Mouse (Mus musculus) WW6 (cell line): ENCODE data around the gene Rnf31.

ENCODE experiments used
- DNase-seq: peaks from one replicate; pipeline ENCODE4 v3.0.0-alpha.2; 2013; ENCODE audit warnings: low read depth, low spot score

Gene Rnf31

GRCm38 (mm10) chr14:55644261-55644888 is 52.9 kb downstream of the Rnf31 start:
- DNase-seq, result no peak

GRCm38 (mm10) chr14:55649884-55650283 is 58.4 kb downstream of the Rnf31 start, which contains the start of gene Tssk4:
TSS of gene Tssk4 (plus strand) at chr14:55650184.
- no peak for DNase-seq

- DNase-seq, result no peak
Measured at GRCm38 (mm10) chr14:55651528-55651927, 60.0 kb downstream of the Rnf31 start.
